Mouse (Mus musculus) kidney, postnatal 14 days (tissue): ENCODE measurements around the gene Txndc15.

Source experiments
- DNase-seq: peaks from one replicate; pipeline ENCODE4 v3.0.0; 2022; ENCODE audit warnings: mixed read lengths

Txndc15 gene

DNA sequence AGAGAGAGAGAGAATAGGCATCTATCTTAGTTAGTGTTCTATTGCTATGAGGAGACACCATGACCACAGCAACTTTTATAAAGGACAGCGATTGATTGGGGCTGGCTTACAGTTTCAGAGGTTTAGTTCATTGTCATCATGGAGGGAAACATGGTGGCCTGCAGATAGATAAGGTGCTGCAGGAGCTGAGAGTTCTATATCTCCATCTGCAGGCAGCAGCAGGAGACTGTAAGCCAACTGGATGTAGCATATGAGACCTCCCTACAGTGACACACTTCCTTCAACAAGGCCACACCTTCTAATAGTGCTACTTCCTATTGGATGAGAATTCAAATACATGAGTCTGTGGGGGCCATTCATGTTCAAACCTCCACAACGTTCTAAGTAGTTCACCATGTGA, 17.7 kb downstream of the Txndc15 start:
- no peak for DNase-seq

DNA sequence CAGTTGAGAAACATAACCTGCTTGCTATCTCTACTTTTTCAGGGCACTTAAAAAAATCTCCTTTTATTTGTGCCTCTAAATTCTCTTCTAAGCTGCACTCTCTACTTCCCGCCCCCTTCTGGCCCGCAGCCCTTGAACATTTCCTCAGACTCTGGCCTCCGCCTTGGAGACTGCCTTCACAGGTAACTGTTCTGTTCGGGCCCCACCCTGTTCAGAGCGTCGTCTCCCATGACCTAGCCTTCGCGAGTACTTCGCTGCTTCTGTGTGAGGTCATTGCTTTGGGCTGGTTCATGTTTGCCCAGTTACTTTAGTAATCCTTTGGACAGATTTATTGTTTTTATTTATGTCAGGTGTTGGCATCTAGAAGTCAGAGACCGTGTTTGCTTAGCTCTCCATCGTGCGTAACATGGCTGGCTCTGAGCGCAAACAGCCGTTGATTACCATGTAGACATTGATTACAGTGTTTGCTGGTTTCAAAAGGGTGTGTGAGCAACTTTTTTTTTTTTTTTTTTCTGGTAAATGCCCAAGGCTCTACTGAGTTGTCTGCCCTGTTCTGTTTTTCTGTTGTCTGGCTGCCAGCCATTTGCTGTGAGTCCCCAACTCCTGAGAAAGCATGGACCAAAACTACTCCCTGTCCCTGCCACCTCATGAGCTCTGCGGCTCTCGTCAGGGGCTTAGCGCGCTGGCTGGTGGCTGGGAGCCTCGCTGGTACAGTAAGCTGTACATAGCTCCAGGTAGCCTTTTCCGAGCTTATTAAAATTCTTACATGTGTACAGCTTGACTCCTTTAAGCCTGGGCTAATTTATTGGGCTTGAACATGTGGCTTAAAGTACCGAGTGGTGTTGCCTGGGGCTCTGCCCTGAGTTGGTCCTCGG, 19.4 kb downstream of the Txndc15 start:
- DNase-seq, result no peak

DNA sequence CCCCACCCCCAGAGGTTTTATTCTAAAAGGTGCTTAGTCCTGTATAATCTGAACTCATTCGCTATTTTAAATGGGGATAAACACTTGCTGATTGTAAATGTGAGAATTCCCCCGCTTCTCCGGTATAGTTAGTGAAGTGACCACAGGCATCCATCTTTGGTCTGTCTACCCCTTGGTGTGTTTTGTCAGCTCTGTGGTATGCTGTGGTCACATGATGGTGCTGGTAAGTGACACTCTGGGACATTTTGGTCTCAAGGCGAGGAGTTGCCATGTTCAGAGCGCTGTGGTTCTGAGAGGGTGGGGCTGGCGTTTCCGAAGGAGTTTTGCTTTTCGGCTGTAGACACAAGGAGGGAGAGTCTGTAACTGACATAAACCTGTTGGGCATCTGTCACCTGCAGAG, 23.4 kb downstream of the Txndc15 start:
- DNase-seq, result no peak

DNA sequence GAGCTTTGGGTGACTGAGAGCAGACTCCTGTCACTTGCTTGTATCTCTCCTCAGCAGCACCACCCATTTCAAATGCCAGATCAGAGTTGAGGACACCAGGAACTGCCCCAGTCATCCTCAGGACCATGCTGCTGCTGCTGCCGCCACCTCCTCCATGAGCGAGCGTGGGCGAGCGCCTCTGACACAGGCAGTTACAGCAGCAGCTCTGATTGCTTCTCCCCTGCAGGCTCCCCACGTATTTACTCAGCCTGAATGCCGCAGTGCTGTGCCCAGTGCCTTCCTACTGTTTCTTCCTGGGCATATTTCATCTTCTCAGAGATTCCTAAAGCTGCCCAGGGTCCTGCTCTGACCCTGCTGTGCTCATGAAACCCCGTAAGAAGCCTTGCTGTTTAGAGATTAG, 27.9 kb downstream of the Txndc15 start:
- DNase-seq, result no peak

DNA sequence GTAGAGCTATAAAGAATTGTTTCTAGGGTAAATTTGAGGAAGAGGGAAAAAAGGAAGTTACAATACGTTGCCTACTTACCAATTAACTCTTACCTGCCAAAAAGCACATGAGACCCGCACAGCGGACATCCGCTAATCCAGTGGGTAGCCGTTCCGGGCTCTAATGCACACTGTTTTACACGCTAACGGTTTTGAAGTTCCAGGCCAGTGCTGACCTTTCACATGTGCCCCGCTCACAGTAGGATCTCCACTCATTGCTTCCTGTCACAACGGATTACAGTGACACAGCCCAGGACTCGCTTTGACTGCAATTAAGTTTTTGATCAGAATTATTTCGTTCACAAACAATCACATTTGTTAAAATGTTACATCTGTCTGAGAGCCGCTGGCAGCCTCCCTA, 39.9 kb downstream of the Txndc15 start:
- DNase-seq, result no peak

DNA sequence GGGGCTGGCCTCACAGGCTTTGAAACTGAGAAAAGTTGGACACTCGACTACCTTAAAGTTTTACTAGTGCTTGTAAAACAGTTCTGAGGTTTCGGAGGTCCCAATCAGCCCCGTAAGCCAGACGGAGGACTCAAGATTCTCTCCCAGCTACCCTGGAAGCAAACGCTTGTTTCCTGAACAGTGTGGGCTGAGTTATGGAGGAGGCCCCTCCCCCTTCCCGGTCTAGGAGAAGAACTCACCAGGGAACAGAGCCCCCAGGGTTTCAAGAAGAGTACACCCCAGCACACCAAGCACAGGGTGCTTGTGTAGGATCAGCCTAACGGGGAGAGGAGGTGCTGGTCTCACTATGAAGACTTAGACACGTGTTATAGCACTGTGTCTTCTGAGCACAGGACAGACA, 42.3 kb downstream of the Txndc15 start:
- peak; percentile 23 for DNase-seq

DNA sequence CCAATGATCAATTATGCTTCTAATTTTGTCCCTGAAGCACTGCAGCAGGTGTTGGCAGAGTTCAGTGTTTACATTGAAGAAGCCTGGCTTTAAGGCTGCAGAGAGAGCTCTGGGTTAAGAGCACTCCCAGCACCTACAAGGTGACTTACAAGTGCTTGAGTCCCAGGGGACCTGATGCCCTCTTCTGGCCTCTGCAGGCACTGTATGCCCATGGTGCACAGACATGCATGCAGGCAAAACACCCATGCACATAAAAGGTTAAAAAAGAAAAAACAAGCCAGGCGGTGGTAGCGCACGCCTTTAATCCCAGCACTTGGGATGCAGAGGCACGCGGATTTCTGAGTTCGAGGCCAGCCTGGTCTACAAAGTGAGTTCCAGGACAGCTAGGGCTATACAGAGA, 43.2 kb downstream of the Txndc15 start:
- DNase-seq, result peak; percentile 14

DNA sequence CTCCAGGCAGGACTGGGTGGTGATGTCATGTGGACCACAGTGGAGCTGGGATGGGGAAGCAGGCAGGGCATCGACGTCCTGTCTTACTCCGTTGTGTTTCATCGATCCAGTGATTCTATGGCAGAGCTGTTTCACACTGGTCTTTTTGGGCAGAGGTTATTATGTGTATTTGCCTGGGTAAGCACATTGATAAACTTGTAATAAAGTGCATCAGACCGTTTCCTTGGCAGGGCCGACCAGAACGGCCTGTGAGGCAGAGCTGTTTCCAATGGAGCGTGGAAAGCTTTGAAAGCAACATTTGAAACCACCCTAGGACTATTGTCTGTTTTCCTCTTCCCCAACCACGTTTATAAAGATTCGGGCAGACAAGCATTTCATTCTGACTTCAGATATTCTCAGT, 46.1 kb downstream of the Txndc15 start:
- DNase-seq, result peak; percentile 17

DNA sequence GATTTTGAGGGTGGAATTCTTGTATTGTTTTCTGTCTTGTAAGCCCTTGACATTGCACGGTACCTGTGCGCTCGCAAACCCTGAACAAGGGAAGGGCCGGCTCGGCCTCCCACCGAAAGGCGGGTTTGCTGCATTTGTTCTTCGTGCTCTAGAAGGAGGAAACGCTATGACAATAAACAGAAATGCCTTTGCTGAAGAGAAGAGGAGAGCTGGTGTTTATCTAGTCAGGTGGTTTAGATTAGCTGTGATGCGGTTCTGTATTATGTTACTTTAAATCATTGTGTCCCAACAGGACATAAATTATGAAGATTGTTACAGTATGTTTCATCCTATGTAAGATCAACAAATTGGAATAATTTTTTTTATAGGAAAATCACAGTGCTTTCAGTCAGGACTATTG, 47.0 kb downstream of the Txndc15 start:
- no peak for DNase-seq

DNA sequence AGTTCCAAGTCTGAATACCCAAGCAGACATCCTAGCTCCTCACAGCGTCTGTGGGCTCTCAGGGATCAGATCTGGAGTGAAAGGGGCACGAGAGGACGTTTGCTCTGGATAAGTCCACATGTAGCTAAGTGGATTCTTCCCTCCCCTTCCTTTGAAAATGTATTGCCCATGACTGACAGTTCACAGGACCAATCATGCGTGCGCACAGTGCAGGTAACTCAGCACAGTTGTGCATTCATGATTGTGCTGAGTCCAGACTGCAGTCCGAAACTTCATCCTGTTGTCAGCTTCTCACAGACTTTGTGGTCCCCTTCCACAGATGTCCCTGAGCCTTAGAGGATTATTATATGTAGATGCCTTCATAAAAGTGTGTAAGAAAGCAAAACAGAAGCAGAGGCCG, 59.9 kb downstream of the Txndc15 start:
- DNase-seq, result no peak

DNA sequence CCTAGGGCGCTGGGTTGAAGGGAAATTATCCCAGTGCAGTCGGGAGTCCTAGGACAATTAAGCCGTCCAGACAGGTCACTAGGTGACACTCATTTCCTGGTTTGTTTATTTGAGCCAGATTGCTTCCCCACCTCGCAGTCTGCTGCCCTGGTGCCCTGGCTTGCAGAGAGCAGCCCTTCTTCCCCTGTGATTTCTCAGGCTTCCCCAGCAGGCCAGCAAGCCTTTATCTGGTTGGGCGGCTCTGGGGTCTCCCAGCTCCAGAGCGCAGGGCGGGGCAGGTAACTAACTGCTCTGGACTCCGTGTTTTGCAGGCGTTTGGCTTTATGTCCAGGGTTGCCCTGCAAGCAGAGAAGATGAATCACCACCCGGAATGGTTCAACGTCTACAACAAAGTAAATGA, 60.6 kb downstream of the Txndc15 start:
- DNase-seq, result no peak
